Mouse (Mus musculus) adrenal gland, adult (tissue): ENCODE measurements around the gene Atg10.
"Not testable (repeated sequence)": the region's sequence is repeated elsewhere in the genome, so short reads cannot be mapped to it uniquely, and the experiment has no call there.

Source experiments
- DNase-seq, 2 experiments: peaks; one replicate each; pipeline ENCODE4 v3.0.0; 2022 to 2023; ENCODE audit warnings: low spot score in 1 of 2; ENCODE audit not compliant: inconsistent age in 2 of 2

Atg10 gene

DNA sequence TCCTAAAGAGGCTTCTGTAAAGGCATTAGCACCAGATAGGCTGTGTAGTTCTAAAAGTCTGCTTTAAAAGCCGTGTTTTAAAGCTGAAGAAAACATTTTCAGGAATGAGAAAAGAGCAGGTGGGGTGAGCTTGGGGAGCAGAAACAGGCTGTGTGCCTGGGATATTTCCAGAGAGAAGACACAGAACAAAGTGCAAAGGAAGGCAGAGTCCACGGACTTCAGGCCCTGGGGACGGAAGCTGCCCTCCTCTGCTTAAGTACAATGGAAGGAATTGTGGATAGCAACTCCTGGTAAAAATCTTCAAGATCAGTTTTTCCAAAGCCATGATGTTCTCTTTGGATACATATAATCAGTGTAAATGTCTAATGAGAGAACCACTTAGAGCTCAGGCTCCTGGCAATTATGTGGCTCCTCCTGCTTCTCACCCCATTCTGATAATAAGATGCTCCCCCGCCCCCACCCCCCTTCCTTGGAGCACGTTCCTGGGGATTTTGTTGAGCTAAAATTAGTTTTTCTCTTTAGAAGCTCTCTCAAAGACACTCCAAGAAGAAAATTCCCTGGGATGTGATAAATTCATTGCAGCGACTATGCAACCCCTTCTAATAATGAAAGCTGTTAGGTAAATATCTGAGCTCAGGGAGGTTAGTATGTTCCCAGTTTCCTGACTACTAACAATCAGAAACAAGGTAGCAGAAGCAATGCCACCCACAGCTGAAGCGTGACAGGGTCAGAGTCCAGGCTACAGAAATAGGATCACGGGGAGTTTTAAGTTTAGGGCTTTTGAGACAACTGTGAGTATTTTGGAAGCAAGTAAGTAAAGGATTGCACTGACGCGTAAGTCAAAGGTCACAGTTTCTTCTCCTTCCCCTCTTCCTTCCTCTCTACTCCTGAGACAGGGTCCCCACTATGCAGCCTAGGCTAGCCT is 260.7 kb downstream of the Atg10 start:
- no peak for DNase-seq

DNA sequence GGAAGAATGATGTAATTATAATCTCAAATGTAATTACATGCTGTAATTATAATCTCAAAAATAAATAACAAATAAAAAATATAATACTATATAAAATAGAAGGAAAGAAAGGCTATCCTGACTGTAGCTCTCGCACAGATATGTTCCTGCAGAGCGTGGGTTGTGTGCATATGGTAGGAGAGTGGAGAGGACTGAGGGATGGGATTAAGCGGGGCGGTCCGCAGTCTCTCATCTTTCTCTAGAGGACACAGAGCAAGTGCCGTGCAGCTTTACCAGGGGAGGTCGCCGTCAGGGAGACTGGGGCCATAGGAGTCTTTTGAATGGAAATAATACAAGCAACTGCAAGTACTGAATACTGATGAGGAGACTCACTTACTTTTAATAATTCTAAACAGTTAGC is 263.2 kb downstream of the Atg10 start:
- no peak for DNase-seq

DNA sequence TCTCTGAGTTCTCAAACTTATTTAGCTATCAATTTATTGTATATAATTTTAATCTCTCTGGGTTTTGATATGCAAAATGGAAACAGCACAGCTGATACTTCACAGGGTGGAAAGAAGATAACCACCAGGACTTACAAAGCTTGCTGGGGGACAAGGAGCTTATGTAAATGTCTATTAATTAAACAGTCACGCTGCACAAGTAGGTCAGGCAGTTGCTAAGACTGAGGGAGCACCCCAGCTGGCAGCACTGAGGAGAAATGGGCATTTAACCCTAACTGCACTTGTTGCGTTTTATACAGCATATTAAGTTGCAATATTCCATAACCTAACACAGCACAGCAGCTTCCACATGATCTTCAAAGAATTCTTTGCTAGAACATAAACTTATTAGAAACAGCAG is 264.9 kb downstream of the Atg10 start:
- no peak for DNase-seq

DNA sequence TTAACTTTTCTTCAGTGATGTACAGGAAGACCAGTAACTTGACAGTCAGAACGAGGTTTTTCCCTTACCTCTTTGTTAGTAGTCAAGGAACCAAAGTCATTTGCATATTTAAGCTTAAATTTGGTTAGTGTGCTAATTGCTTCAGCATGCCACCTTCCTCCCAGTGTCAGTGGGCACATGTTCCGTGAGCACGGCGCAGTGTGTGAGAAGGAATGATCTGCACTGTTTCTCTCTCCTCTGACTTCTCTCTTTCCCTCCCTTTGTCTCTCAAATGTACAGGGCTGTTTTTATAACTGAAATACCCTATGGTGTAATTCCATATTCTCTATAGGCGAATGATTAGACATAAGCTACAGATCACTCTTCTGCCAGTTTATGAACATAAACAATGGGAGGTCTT is 284.2 kb downstream of the Atg10 start:
- DNase-seq: no peak

DNA sequence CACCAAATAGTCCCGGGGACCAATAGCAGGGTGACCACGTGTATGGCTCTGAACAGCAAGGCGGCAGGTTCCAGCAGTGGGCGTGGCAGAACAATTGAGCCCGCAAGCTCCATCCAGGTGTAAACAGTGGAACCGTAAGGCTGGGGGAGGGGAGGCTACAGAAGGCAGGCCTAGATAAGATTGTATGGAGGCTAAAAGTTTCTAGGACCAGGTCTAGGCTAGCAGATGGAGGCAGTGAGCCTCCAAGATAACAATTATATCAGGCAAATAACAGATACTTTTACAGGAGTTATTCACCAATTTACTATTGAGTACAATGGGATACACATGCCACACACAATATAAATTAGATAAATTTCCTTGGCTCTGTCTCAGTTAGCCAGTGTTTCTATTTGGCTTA is 284.6 kb downstream of the Atg10 start:
- DNase-seq: no peak

DNA sequence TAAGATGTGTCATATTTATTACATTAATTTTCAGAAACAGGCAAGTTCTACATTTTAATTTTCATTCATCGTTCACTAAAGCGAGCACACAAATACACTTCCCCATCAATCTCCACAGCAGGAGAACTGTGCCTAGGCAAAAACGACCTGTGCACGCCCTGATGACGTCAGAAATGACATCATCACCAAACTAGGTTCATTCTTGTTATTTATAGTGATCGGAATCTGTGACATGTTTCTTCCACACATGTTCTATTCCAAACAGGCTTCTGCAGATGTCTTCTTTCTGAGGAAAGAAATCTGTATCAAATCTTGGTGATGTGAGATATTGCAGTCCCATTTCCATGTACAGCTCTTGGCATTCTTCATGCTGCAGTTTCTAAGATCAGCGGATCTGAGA is 287.9 kb downstream of the Atg10 start:
- no peak for DNase-seq

DNA sequence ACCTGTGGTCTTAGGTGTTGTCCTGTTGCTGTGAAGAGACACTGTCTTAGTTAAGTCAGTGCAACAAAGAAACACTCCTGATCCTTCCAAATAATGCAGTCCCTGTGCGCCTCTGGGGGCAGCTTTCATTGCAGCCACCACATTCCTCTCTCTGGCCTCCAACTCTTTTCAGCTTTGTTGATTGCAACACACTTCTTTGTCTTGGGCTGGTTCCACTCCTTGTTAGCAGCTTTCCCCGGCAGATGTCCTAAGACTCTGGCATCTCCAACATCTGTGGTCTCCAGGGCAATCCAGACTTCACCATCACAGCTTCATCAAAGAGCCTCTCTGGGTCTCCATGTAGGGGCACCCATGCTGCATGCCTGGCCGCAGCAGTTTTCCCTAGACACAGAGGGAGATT is 290.5 kb downstream of the Atg10 start:
- DNase-seq: no peak

DNA sequence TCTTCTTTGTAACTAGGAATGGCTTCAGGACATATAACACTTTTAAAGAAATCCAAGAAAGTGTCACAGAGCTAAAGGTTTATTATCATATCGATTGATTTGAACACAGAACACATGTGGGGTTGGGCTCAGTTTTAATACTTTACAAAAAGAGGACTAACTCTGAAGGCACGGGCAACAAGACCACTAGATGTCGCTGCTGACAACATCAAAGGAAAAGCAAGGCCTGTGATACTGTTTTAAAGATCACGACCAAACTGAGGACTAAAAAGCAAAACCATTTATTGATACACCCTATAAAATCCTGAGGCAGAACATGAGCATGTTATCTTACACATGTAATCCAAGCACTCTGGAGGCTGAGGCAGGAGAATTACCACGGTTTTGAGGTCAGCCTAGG is 293.9 kb downstream of the Atg10 start:
- peak; percentile 58 to 88 for DNase-seq

DNA sequence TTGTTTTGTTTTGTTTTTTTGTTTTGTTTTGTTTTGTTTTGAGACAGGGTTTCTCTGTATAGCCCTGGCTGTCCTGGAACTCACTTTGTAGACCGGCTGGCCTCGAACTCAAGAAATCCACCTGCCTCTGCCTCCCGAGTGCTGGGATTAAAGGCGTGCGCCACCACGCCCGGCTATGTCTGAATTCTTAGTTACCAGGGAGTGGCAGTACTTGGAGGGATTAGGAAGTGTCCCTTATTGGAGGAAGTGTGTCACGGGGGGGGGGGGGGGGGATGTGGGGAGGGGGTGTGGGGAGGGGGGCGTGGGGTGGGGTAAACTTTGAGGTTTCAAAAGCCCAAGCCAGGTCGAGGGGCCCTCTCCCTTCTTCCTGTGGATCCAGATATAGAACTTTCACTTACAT is 295.5 kb downstream of the Atg10 start:
- DNase-seq: not testable (repeated sequence)

DNA sequence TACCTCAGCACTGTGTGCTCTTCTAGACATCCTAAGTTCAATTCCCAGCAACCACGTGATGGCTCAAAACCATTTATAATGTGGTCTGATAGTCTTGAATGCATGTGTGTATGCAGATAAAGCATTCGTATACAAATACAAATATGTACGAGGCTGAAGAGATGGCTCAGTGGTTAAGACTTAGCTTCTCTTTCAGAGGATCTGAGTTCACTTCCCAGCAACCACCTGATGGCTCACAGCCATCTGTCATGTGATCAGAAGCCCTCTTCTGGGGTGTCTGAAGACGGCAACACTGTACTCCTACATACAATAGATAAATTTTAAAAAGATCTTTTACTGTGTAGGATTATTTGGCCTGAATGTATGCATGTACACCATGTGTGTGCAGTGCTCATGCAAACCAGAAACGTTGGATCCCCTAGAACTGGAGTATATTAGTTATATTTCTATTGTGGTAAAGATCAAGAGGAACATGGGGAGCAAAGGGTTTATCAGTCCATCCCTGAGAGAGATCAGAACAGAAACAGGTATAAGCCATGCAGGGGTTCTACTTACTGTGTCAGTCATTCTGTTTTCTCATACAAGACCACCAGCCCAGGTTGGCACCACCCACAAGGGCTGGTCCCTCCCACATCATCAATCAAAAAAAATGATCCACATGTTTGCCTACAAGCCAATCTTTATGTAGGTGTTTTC is 296.7 kb downstream of the Atg10 start:
- no peak for DNase-seq

DNA sequence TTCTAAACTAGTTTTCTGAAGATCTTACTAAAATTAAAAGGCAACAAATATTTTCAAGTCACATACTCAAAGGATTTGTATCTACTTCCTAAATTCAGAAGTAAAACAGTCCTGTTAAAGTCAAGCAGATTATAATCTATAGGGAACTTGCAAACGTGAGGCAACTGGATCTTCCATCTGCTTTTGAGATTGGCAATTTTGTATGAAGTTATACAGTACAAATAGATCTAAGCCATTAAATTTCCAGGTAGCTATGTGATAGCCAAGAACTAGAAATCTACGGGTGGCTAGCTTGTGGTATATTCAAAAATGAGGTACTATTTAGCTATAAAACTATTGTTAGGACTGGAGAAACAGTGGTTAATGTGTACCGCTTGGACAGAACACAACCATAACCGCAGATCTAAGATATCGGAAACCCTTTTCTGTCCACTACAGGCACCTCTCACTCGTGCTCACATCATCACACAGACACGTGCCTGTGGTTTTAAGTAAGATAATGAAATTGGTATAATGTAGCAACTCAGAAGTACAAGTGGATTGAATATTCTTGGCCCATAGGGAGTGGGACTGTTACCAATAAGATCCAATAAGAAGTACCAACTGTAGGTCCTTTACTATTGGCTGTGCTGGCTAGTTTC is 297.5 kb downstream of the Atg10 start:
- DNase-seq: no peak

DNA sequence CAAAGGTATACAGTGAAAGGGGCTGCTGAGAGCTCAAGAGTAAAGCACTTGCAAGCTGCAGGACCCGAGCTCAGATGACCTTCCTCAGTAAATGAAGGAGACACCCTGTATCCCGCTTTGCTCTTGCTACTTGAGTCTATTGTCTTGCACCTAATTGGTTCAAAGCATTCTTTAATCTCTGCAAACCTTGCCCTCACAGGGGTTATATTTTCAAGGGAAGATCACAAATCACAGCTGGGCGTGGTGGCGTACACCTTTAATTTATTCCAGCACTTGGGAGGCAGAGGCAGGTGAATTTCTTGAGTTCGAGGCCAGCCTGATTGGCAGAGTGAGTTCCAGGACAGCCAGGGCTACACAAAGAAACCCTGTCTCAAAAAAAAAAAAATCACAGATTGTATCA is 298.6 kb downstream of the Atg10 start:
- DNase-seq: no peak

DNA sequence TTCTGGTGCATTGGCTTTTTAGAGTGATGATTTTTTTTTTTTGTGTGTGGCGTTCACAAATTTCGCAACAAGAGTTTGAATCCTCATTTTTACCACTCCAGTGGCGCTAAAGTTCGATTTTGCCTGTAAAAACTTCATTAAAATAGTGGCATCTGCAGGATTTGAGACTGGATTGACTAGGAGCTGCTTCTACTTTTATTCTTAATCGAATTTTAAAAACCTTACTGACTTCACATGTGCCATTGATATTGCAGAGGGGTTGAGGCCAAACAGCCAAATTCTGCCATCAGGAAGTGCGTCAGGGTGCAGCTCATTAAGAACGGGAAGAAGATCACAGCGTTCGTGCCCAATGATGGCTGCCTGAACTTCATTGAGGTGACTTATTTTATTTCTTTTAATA is 299.7 kb downstream of the Atg10 start:
- peak in 1 of 2 experiments; percentile 31 for DNase-seq

DNA sequence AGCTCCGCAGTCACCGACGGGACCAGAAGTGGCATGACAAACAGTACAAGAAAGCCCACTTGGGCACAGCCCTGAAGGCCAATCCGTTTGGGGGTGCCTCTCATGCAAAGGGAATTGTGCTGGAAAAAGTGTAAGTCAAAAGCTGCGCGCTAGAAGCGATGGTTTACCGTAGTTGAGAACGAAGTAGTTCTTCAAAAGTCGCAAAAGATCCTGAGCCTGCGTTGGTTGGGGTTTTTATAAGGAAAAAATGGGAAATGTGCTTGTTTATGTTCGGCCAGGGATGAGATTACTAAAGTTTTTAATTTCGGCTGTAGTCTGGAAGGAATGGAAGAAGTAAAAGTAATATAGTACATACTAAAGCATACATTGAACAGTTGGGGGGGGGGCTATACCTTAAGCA is 300.2 kb downstream of the Atg10 start:
- DNase-seq: not testable (repeated sequence)

DNA sequence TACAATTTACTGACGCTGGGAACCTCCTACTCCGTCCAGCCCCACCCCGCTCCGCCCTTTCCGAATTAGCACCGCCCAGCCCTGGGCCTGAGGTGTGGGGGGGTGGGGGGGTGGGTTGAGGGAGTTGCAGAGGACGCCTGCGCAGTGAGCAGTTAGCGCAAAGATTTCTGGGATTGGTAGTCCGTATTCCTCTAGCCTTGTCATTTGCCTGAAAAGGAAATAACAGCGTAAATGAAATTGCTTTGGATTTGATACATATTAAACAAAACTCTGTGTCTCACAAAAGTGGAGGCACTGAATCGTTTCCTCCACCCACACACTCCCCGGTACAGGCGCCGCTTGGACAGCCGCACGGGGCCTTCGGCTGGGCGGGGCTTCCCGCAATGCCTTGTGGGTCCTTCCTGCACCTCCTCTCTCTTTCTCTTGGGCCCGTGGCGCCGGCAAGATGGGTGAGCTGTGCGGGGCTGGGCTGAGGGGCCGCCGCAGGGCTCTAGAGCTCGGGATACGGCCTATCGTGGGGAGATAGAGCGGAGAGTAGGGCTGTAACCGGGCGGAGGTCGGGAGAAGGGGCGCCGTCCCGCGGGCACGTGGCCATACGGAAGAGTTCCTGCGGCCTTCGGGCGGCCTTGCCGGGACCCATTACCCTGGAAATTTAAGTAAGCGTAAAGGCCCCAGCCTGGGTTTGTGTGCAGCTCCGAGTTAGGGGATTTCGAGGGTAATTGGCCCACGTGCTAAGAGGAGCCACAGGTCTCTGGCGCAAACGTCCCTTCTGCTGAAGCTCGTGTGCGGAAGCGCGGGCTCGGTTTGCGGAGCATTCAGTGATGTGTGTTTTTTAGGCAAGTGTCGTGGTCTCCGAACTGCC is 300.8 kb downstream of the Atg10 start, which contains the start of gene Rps23:
Rps23 (plus strand) TSS at position 208 of the 862 bp plus-strand sequence.
- DNase-seq: peak; percentile 92 to 97

DNA sequence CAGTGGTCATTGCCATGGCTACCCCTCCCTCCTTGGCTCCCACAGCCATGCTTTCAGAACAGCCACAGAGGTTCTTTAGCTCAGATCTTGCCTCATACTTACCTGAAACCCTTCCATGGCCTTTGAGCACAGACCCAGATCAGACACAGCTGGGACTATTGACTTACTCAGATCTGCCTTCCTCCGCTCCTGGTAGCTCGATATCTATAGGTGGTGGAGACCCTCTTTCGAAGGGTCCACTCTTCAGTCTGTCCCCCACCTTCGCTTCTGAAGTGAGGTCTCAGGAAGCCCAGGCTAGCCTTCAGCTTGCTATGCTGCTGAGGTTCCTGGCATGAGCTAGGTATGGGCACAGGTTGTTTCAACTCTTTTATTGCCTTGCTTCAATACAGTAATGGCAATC is 309.0 kb downstream of the Atg10 start:
- DNase-seq: no peak

DNA sequence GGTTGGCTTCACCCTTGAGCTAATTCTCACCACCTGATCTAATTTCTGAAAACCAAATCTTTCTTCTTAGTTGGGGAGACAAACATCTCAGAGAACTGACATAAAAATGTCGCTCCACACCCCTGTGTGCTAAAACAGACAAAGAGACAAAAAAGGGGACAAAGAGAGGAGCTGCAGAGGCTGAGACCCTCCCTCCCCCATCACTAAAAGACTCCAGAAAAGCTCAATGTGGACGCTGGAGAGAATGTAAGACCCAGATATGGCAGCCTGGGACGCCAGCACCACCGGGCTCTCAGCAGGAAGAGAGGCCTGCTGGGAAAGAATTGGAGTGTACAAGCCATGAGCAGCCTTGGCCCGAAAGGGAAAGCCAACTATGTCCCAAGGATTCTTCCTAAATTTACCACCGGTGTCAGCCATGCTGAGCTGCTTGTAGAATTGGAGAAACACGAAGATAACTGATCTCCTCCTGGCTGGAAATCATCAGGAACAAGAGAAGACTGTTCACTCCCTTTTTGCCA is 310.0 kb downstream of the Atg10 start:
- DNase-seq: no peak

DNA sequence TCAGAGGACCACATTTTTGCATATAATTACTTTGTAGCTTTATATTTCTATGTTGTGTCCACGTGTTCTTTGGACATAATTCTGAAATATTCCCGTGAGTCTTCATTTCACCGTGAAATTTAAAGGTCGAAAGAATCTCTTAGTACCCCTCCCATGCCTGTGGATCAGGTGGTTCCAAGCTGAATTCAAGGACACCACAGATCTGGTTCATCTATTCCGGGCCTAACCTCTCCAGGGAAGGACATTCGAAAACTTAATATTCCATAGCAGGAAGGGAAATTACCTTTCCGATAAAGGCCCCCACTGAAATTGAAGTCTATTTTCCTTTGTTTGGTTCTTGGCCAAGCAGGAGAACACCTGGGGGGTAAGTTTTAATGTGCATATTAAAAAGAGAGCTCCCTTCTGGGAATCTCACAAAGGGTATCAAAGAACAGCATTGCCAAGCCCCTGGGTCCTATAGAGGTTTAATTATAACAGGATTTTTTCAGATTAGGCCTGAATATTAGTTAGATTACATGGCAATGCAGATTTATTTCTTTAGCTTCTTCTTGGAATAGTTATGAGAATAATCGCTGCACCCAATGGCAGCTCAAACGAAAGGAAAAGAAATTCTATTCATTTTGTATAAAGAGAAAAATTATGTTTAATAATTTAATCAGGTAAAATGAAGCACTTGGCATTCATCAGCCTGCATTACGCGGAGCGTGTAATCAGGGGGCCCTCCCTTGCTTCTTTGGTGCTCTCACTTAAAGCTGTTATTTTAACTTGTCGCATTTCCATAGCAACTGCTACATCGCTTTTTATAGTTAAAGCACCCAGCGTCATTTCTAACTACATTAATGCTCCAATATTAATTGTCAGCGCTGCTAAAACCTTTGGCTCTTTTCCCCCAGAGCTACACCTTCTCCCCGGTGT is 310.8 kb downstream of the Atg10 start:
- DNase-seq: no peak

DNA sequence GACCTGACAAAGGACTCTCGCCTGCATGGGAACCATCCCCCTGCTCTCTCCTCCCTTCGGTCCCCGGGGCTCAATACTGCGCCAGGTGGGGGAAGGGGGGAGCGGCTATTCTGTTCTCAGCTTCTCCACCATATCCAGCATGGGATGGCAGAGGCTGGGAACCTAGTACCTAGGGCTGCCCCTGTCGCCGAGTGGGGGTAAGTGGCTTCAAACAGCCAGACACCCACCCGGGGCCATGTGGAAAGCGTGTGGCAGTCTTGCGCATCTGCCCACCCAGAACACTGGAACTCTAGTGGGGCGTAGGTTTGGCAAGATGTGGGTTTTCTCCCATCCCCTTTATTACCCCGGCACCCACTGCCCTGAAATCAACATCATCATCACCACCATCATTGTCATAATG is 316.4 kb downstream of the Atg10 start:
- DNase-seq: no peak

DNA sequence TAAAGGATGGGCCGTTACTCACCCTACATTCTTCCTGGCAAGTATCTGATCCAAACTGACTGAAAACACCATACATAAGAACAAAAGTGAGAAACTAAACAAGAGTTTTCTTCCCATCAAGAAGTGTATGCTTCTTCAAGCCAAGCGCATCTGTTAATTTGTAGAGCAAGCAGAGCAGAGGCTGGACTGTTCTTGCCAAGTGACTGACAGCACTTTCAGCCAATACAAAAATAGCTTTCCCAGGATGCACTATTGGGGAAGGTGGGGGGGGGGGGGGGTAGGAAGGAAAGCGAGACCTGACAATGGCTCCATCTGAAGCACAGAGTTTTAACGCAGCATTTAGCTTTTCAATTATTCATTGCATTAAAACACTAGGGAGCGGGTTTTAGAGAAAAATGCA is 318.6 kb downstream of the Atg10 start, which contains the start of gene Atp6ap1l:
Atp6ap1l (minus strand) TSS at position 180 of the 400 bp plus-strand sequence.
- DNase-seq: no peak
